Mouse (Mus musculus): ENCODE results near the gene Fam184a.

Fam184a gene

DNA sequence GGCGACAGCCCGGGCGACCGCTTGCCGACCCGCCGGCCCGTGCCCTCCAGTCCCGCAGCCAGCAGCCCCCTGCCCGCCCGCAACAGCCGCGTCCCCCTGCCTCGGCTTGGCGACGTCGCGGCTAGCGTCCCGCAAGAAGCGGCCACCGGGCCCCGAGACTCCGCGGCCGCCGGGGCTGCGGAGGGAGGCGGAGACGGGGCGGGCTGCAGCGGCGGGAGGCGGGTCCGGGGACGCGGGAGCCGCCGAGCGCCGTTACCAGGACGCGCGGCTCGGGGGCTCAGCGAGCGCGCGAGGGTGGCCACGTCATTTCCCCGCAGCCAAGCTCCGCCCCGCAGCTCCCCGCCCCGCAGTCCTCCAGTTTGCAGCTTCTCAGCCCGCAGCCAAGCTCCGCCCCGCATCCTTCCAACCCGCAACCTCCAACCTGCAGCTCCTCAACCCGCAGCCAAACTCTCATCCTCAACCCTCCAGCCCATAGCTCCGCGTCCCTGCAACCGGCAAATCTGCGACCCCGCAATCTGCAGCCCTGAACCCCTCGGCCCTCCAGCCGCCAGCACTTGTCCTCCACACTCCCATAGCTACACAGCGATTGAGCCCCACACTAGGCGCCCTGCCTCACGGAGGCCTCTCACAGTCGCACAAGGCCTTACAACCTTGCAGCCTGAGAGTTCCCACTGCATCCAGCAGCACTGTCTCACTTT lies at the start of gene Fam184a:
Gene Fam184a (minus strand): TSS at position 169 of the 698 bp plus-strand sequence.
- no peak for DNase-seq (ENCODE audit: low spot score)

DNA sequence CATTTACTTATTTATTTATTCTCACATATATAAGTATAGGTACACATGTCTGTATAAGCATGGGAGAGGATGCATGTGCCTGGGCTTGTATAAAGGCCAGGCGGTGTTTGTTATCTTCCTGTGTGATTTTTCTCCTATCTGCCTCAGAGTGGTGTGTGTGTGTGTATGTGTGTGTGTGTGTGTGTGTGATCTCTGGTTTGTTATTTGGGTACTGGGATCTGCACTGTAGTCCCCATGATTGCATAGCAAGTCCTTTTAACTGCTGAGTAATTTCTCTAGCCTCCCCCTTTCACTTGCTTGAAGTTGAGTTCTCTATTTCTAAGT lies 45.3 kb upstream of the Fam184a start:
- no peak for DNase-seq (ENCODE audit: low spot score)

DNA sequence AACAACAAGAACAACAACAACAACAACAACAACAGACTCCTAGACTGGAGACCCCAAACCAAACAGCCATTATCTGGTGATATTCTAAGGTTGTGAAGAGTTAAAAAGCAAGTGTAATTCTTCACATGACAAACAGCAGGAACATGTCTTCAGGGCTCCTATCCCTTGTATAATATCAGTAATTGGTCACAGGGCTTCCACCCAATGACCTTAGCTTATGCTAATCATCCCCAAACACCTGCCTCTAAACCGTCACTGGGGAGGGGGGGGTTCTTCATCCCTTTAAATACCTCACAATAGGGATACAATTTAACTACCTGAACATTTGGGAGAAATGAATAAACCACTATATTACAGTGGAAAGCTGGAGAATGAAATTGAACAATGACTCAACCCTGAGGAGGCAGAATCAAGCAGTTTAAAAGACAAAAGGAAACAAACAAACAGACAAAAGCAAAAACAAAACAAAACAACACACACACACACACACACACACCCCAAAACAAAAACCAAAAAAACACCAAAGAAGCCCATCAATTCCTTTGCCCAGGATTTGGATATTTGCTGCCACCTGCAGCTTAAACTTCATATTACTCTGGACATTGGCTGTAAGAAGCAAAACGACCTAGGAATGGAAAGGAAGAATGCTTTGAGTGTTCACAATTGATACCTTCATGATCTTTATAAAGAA lies 44.8 kb upstream of the Fam184a start:
- no peak for DNase-seq (ENCODE audit: low spot score)

DNA sequence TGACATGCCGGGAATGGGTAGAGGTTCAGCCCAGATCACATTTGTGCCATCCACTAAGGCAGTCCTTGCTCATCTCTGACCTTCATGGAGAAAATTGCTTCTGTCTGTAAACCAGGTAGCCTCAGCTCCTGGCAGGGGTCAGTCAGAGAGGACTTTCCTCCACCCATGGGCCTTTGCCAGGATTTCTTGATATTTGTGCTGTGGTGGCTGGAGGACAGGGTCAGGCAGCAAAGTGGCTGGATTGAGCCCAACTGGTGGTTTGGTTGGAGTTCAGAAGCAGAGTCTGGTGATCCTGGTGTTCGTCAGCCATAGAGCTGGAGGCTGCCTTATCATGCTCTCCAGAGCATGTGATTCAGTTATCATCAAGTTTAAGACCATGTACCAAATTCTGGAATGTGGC lies 40.4 kb upstream of the Fam184a start:
- no peak for DNase-seq (ENCODE audit: low spot score)

DNA sequence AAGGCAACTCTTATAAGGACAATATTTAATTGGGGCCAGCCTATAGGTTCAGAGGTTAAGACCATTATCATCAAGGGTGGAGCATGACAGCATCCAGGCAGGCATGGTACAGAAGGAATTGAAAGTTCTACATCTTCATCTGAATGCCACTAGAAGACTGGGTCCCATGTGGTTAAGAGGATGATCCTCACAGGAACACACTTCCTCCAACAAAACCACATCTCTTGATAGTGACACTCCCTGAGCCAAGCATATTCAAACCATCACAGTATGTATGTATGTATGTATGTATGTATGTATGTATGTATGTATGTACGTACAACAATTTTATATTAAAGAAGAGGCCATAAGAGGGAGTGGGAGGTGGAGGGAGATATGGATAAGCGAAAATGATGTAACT lies 25.7 kb upstream of the Fam184a start:
- DNase-seq (ENCODE audit: low spot score), result no peak

DNA sequence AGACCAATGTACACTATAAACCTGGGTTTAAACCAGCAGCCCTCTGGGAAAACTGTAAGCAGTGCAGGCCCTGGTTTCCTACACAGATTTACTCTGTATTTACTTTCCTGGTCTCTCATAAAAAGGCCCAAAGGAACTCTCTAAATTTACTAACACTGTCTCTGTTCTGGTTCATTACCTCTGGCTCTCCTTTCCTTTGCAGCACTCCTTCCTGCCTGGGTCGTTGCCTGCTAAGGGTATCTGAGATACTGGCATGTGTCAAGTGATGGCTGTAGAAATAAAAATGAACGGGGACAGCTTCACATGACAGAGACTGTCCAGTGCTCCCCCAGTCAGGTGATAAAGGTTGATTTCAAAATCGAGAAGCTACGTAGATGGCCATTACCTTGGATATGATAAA lies 21.8 kb upstream of the Fam184a start:
- DNase-seq (ENCODE audit: low spot score), result no peak

DNA sequence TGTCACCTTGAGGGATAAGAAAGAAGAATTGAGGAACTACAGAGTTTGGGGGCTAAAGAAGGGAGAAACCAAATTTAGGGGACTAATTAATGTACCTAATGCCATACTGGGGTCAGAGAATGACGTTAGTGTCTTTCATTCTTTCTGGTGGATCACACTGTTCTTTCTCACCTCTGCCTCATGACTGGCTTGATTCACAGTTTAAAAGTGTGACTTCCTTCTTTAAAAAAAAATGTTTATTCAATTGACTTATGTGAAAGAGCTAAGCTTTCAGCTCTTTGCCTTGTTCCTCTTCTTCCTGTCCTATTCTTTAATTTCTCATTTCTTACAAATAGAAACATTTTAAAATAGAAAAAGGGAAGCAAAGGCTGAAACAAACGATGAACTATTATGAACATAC lies 20.6 kb upstream of the Fam184a start:
- DNase-seq (ENCODE audit: low spot score), result no peak

DNA sequence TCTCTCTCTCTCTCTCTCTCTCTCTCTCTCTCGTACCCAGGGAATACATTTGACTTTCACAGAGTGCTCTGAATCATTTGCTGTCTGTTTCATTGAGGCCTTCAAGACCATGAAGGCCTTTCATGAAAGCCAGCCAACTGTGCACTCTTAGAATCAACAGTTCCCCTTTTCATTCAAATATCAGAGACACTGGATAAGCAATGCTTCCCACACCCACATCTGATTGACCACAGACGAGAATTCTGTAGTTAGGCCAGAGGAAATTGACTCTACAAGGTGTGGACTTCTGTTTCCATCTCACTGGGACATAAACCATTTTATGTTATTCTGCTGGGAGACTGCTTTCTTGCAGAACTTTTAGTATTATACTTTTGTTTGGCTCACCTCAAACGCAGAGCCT lies 17.8 kb upstream of the Fam184a start:
- DNase-seq (ENCODE audit: low spot score), result no peak

DNA sequence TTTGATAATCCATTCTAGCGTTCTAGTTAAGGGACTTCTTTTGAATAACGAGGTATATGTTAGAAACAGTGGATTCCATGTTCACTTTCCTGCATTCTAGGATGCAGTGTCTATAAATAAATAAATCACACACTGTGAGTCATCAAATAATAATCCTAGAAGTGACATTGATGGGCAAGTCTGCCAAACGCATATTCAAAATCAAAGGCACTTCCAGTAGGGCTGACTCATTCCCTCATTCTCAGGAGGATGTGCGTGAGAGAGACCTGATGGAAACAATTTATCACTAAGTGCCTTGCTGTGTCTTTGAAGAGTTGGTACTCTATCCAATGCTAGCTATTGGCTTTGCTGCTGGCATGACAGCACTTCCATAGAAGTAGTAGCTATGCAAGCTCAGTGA lies 14.5 kb upstream of the Fam184a start:
- DNase-seq (ENCODE audit: low spot score), result no peak

DNA sequence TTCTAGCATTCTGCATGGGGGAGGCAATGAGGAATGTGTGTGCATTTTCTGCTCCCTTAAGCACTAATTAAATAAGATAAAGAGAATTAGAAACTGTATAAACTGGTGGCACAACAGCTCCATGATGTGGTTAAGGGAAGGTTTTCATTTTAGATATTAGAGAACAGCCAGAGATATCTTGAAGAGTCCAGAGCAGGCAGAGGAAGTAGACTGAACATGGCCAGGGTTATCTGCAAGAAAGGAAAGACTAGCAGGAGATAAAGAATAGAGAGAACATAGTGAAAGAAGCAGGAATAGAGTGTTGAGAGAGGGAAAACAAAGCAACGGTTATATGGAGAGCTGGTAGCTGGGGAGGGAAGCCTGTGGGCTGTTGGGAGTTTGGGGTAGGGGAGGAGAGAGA lies 1.8 kb upstream of the Fam184a start:
- no peak for DNase-seq (ENCODE audit: low spot score)

DNA sequence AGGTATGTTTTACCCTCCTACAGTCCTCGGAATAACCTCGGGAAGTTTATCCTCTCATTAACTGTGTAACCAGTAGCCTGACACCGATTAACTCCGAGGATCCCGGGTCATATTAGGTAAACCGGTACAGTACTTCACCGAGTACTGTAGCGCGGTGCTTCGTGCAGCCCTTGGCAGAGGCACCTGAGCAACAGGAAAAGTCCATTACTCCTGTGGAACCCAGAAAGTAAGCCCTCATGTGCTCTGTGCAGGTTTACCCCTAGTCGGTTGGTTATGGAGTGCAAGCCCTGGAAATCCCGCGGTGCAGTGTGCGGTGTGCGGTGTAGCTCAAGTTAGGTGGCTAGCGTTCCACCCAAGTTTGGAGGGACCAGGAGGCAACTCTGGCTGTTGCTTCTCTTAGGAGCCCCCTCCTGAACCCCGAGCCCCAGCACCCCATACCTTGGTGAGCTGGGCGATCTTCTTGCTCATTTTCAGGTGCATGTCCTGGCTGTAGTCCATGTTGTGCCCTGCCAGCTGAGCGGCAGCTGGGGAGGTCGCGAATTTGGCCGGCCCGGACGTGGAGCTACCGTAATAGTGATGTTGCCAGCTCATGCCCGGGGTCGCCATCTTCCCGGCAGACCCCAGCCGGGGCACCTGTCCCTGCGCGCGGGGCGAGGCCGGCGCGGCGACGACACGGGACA lies 508 bp downstream of the Fam184a start:
- DNase-seq (ENCODE audit: low spot score), result no peak

DNA sequence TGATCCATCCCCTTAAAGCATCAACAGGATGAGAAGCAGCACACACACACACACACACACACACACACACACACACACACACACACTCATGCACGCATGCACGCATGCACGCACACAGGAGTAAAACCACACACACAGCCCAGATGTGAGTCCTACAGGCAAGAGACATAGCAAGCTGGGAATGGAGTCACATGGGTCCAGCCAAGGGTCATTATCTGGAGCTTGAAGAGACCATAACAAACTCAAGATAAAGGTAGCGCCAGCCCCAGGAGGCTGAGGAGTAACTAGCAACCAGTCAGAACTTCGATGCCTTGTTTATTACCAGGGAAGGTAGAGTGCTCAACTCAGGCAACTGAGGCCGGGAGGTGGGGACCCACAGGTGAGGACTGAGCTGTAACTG lies 4.9 kb downstream of the Fam184a start:
- no peak for DNase-seq (ENCODE audit: low spot score)

DNA sequence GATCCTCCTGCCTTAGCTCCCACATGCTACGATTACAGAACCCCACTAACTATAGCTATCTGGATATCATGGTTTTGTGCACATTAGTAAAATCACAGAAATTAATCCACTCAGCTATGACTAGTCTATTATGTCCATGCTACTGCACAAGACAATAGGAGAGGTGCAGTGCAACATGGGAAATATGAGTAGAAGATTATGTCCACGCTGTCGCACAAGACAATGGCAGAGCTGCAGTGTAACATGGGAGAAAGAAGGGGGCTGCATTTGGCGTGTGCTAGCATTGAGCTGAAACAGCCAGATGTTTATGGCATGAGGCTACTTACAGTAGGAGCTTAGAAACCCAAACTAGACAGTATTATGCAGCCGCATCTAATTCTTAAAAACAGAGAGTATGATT lies 8.0 kb downstream of the Fam184a start:
- no peak for DNase-seq (ENCODE audit: low spot score)

DNA sequence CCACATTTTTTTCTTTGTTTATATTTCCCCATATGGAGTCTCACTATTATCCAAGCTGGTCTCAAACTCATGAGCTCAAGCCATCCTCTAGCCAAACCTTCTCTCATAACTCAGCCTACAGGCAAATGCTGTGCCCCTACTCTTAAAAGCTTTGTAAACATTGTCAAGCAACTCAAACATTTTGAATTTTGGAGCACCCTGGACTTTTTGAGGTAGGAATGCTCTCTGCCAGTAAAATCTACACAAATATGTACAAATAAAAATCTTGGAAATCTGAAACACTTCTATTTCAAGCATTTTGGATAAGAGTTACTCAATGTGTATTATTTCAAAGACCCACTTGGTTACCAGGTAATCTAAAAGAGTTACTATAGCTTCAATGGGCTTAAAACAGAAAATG lies 10.9 kb downstream of the Fam184a start:
- DNase-seq (ENCODE audit: low spot score), result no peak

DNA sequence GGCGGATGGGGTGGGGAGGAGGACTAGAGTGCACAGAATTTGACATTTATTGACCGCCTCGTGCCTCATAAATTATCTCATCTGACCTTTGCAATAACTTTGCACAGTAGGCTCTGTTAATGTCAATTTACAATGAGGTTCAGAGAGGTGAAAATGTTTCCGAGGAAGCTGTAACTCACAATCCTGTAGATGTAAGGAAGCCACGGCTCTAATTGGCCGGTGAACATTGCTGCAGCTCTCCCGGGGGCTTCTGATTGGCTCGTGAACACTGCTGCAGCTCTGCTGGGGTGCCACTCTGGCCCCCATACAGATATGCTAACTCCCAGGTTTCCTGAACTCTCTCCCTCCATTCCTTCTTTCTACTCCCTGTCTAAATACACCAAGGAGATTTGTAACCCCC lies 12.1 kb downstream of the Fam184a start:
- no peak for DNase-seq (ENCODE audit: low spot score)

DNA sequence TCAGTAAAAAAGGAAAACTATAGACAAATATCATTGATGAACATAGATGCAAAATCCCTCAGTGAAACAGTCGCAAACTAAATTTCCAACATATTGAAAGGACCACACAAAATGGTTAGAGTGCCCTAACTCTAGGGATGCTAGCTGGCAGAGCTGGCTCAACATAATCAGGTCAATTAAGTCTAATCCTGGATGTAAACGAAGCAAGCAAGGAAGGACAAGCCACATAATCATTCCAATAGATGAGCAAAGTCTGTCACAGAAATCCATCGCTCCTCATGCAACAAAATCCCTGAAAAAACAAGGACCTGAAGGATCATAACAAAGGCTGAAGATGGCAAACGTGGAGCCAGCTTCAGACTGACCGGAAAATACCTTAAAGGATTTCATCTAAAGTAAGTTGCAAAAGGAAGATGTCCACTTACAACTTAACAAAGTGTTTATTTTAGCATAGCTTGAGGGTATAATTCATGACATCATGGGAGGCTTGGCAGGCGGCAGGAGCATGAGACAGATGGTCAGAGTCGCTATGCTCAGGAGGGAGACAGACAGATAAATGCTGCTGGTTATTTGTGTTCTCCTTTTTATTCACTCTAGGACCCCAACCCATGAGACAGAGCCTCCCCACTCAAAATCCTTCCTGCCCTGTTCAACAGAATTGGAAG lies 15.6 kb downstream of the Fam184a start:
- no peak for DNase-seq (ENCODE audit: low spot score)

DNA sequence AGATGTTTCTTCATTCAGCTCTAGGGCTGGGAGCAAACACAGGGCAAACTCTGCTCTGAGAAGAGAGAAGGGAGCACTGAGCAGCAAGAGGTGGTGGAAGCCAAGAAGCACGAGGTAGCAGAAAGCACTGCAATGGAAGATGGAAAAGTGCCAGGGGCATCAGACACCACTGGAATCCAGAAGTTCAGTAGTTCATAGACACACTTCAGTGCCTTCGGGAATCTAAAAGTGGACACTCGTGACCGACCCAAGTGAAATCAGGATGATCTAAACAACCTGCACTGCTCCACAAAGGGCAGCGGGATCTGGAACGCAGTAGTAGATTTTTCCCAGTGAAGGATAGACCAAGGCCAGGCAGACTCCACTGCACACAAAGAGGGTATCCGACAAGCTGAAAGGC lies 18.6 kb downstream of the Fam184a start:
- DNase-seq (ENCODE audit: low spot score), result no peak

DNA sequence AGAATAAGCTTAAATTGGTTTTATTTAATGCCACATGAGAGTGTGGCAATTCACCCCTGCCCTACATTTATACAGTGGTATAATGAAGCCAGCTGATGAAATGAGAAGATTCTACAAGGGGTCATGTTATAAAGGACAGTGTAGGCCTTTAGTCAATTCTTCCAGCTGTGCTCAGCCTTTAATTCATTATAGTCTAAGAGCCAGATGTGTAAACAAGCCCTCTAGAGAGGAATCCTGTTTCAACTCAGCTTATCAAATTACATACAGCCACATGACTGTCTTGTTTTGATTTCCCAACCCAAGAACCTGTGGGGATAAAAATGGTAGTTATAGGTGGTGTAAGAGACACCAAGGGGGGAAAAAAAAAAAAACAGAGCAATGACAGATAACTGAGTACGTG lies 22.0 kb downstream of the Fam184a start:
- DNase-seq (ENCODE audit: low spot score), result no peak

DNA sequence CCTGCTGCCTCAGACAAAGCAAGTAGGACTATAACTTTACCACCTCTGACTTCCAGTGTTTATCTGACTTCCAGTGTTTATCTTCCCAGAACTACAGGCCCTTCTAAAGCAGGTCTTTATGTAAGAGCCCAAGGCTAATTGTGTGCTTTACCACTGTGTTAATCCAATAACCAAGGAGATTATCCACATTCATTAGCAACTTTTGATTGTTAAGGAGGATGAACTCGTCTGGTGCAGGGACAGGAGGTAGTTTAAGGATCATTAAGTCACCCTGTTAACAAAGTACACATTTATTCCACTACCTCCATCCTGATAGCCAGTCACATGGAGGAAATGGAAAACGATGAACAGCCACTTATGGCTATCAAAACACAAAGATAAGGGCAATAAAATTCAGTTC lies 25.6 kb downstream of the Fam184a start:
- DNase-seq (ENCODE audit: low spot score), result no peak

DNA sequence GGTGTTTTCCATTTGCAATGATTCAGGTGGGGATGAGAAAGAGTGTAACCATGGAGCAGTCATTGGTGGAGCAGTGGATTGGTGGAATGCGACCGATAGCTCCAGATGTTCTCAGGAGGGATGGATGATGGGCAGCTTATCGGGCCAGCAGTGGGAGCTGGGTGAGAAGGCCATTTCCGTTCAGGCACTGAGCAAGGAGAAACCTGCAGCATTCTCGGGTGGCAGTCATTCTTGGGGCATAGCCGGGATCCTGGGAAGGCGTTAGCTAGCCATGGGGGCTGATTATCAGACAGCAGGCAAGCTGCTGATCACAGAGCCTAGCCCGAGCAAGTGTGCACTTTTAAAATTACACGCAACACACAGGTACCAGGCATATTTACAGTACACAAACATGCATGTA lies 46.4 kb downstream of the Fam184a start:
- DNase-seq (ENCODE audit: low spot score), result no peak

DNA sequence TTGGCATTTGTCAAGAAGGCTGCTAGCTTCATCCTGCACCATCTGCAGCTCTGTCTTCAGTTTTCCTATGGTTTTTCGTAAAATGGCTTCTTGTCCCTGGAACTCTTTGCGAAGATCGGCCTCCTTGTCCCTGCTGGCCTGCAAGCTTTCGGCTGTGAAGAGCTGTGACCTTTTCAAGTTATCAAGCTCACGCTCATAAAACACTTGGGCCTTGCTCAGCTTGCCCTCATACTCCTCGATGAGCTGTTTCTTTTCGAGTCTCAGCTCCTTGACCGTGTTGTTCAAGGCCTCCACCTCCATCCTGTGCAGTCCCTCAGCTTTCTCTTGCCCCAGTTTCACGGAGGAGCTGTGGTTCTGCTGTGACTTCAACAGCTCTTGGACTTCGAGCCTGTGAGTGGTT lies 52.4 kb downstream of the Fam184a start:
- no peak for DNase-seq (ENCODE audit: low spot score)

DNA sequence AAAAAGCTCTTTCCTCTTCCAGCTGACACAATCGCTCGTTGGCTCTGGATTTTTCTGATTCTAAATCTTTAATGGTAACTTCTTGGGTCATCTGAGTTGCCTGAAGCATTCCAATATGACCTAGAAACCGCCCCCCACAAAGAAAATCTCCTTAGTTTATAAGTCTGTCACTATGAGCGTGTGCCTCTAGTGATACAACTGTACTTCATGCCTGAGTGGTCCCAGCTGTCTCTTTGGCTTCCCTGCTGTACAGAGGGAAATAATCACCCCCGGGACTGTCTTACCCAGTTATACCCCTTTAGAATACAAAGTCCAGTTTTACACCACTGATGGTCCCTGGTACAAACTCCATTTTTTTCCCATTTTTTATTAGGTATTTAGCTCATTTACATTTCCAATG lies 56.2 kb downstream of the Fam184a start:
- no peak for DNase-seq (ENCODE audit: low spot score)

DNA sequence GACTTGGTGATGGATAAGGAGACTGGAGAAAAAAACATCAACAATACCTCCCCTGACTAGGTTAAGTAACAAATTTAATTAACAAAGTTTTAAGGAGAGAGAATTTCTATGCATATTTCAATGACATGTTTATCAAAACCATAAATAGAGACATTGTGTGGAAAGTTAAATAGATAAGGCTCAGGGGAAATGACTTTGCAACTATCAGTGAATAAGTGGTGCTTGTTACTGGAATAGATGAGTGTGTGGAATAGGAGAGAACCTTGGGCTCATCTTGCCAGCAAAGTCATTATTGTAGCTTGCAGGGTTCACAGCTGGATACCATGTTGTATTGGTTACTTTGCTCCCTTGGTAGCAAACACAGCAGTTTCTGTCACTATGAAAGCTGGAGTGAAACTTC lies 59.7 kb downstream of the Fam184a start:
- no peak for DNase-seq (ENCODE audit: low spot score)

Data from urinary bladder, postnatal 10 days (tissue).